Mouse (Mus musculus) urinary bladder, postnatal 4 days (tissue): Measurements from ENCODE around the gene Tbc1d2b.

ENCODE experiments used
- DNase-seq, 2 experiments: peaks; one replicate each; pipeline ENCODE4 v3.0.0; 2021 to 2022; ENCODE audit warnings: low spot score in 2 of 2

The Tbc1d2b gene

GRCm38 (mm10) chr9:90204396-90204915, 66.1 kb downstream of the Tbc1d2b start:
- no peak for DNase-seq

- DNase-seq: no peak
Measured at GRCm38 (mm10) chr9:90203233-90203632, 67.4 kb downstream of the Tbc1d2b start.

- DNase-seq: no peak
Measured at GRCm38 (mm10) chr9:90201541-90201940, 69.1 kb downstream of the Tbc1d2b start.

- DNase-seq: no peak
Measured at GRCm38 (mm10) chr9:90201096-90201495, 69.5 kb downstream of the Tbc1d2b start.

GRCm38 (mm10) chr9:90200501-90200900, 70.1 kb downstream of the Tbc1d2b start:
- no peak for DNase-seq

- DNase-seq: no peak
Measured at GRCm38 (mm10) chr9:90199611-90200010, 71.0 kb downstream of the Tbc1d2b start.

GRCm38 (mm10) chr9:90198531-90199449, 71.8 kb downstream of the Tbc1d2b start:
- DNase-seq: peak in 1 of 2 experiments; percentile 44

- DNase-seq: no peak
Measured at GRCm38 (mm10) chr9:90197866-90198383, 72.7 kb downstream of the Tbc1d2b start.

GRCm38 (mm10) chr9:90197116-90197665, 73.4 kb downstream of the Tbc1d2b start:
- DNase-seq: no peak

- no peak for DNase-seq
Measured at GRCm38 (mm10) chr9:90196262-90196661, 74.3 kb downstream of the Tbc1d2b start.

GRCm38 (mm10) chr9:90195000-90195399, 75.6 kb downstream of the Tbc1d2b start:
- DNase-seq: no peak

GRCm38 (mm10) chr9:90189391-90189790, 81.2 kb downstream of the Tbc1d2b start:
- DNase-seq: no peak

- DNase-seq: no peak
Measured at GRCm38 (mm10) chr9:90188893-90189292, 81.7 kb downstream of the Tbc1d2b start.

- DNase-seq: no peak
Measured at GRCm38 (mm10) chr9:90185356-90185910, 85.2 kb downstream of the Tbc1d2b start.

- no peak for DNase-seq
Measured at GRCm38 (mm10) chr9:90184116-90184515, 86.5 kb downstream of the Tbc1d2b start.

- no peak for DNase-seq
Measured at GRCm38 (mm10) chr9:90183550-90183949, 87.1 kb downstream of the Tbc1d2b start.

GRCm38 (mm10) chr9:90182636-90183421, 87.8 kb downstream of the Tbc1d2b start:
- DNase-seq: no peak

- no peak for DNase-seq
Measured at GRCm38 (mm10) chr9:90181656-90182388, 88.8 kb downstream of the Tbc1d2b start.

GRCm38 (mm10) chr9:90179409-90179808, 91.2 kb downstream of the Tbc1d2b start:
- DNase-seq: no peak

GRCm38 (mm10) chr9:90173330-90173729, 97.3 kb downstream of the Tbc1d2b start:
- no peak for DNase-seq
